Mouse (Mus musculus) midbrain, embryonic 12.5 days (tissue): ENCODE measurements around the gene Neurl1b. TPM values are rescaled to one million over a fixed set of nuclear protein-coding genes. Genes with fewer than 3 reads are reported as not detected.

ENCODE experiments used
- ATAC-seq: fragments of 200-750 bp; cut with Nextera tagmentation; 2 replicates; pipeline ENCODE4 v1.8.0; 2017; ENCODE audit warnings: low read depth, moderate TSS enrichment, moderate library complexity; ENCODE audit not compliant: low FRiP score
- H3K27ac ChIP-seq: fragments of 300-500 bp; sonication (generic); replicated peaks from 2 replicates; pipeline ENCODE4 v1.5.1; 2016; ENCODE audit warnings: mild to moderate bottlenecking
- H3K27me3 ChIP-seq: fragments of 300-500 bp; sonication (generic); 2 replicates; pipeline ENCODE4 v1.6.1; 2016; ENCODE audit warnings: mild to moderate bottlenecking
- H3K36me3 ChIP-seq: fragments of 300-500 bp; sonication (generic); 2 replicates; pipeline ENCODE4 v1.6.1; 2016
- H3K4me1 ChIP-seq: fragments of 300-500 bp; sonication (generic); 2 replicates; pipeline ENCODE4 v1.6.1; 2016
- H3K4me2 ChIP-seq: fragments of 300-500 bp; sonication (generic); replicated peaks from 2 replicates; pipeline ENCODE4 v1.6.1; 2016; ENCODE audit warnings: mild to moderate bottlenecking, moderate library complexity
- H3K4me3 ChIP-seq: fragments of 300-500 bp; sonication (generic); 2 replicates; pipeline ENCODE4 v1.5.1; 2016; ENCODE audit warnings: mild to moderate bottlenecking
- H3K9ac ChIP-seq: fragments of 300-500 bp; sonication (generic); replicated peaks from 2 replicates; pipeline ENCODE4 v1.6.1; 2016; ENCODE audit warnings: mild to moderate bottlenecking, moderate library complexity
- H3K9me3 ChIP-seq: fragments of 300-500 bp; sonication (generic); 2 replicates; pipeline ENCODE4 v1.6.1; 2016; ENCODE audit warnings: mild to moderate bottlenecking
- WGBS: fragments of 180-500 bp; shearing (Covaris S2); methylation state at CpG from one replicate; pipeline ENCODE4 v1.1.7; 2016; 5-methylcytosine and 5-hydroxymethylcytosine counted together
- polyA plus RNA-seq: library from polyadenylated mRNA; unstranded; fragments of >200 nt; fragmentation: Nextera tagmentation; extraction: Ambion mirVana; gene quantifications from 2 replicates; pipeline ENCODE4 v1.2.1, GENCODE M21; 2016

Gene Neurl1b
- polyA plus RNA-seq, 1 experiment from 2014 or later: 0.43 TPM

GRCm38 (mm10) chr17:26487917-26488316, 73.3 kb downstream of the Neurl1b start:
- peaks cover 5% of the 10 kb centered on the region; the same call in 1 of the 2 replicates for H3K9me3 ChIP-seq
- no peak overlapping the region for H3K9ac ChIP-seq
- no peaks in the 10 kb centered on the region for H3K4me1 ChIP-seq
- no peak for ATAC-seq
- no peaks in the 10 kb centered on the region for H3K36me3 ChIP-seq
- no peaks in the 10 kb centered on the region for H3K27me3 ChIP-seq
- no peak overlapping the region for H3K4me2 ChIP-seq
- no peak overlapping the region for H3K4me3 ChIP-seq
- no peak overlapping the region for H3K27ac ChIP-seq
- 87% methylated on average over 4 of the region's 4 CpGs for WGBS

GRCm38 (mm10) chr17:26488711-26489403, 74.2 kb downstream of the Neurl1b start:
- 91% methylated on average over 8 of the region's 8 CpGs for WGBS
- ATAC-seq: no peak
- no peaks in the 10 kb centered on the region for H3K4me1 ChIP-seq
- H3K4me3 ChIP-seq: no peak overlapping the region
- H3K4me2 ChIP-seq: no peak overlapping the region
- peaks cover 12% of the 10 kb centered on the region; the same call in 1 of the 2 replicates for H3K9me3 ChIP-seq
- no peak overlapping the region for H3K27ac ChIP-seq
- H3K9ac ChIP-seq: no peak overlapping the region
- H3K27me3 ChIP-seq: no peaks in the 10 kb centered on the region
- H3K36me3 ChIP-seq: no peaks in the 10 kb centered on the region

GRCm38 (mm10) chr17:26490072-26490471, 75.4 kb downstream of the Neurl1b start:
- WGBS: 89% methylated on average over 10 of the region's 10 CpGs
- Histone ChIP-seq H3K9me3 (peaks cover 18% of the 10 kb centered on the region), H3K36me3 (no peaks in the 10 kb centered on the region), H3K27me3 (no peaks in the 10 kb centered on the region), H3K4me2 (no peak overlapping the region), H3K27ac (no peak overlapping the region), H3K4me3 (no peak overlapping the region), H3K9ac (no peak overlapping the region), H3K4me1 (no peaks in the 10 kb centered on the region)
- ATAC-seq: no peak

- Histone ChIP-seq H3K4me2 (no peak overlapping the region), H3K36me3 (no peaks in the 10 kb centered on the region), H3K27me3 (no peaks in the 10 kb centered on the region), H3K4me3 (no peak overlapping the region), H3K27ac (no peak overlapping the region), H3K9ac (no peak overlapping the region), H3K4me1 (no peaks in the 10 kb centered on the region), H3K9me3 (peaks cover 18% of the 10 kb centered on the region)
- ATAC-seq: no peak
- WGBS: 77% methylated on average over 2 of the region's 2 CpGs
Measured at GRCm38 (mm10) chr17:26490910-26491309, 76.3 kb downstream of the Neurl1b start.

GRCm38 (mm10) chr17:26492246-26492645, 77.6 kb downstream of the Neurl1b start:
- H3K4me1 ChIP-seq: no peaks in the 10 kb centered on the region
- no peaks in the 10 kb centered on the region for H3K36me3 ChIP-seq
- H3K27ac ChIP-seq: no peak overlapping the region
- ATAC-seq: no peak
- H3K4me2 ChIP-seq: no peak overlapping the region
- no peak overlapping the region for H3K4me3 ChIP-seq
- WGBS: 97% methylated on average over 3 of the region's 3 CpGs
- no peaks in the 10 kb centered on the region; the same call in 1 of the 2 replicates for H3K27me3 ChIP-seq
- H3K9ac ChIP-seq: no peak overlapping the region
- H3K9me3 ChIP-seq: peaks cover 18% of the 10 kb centered on the region

GRCm38 (mm10) chr17:26494642-26495468, 80.2 kb downstream of the Neurl1b start:
- Histone ChIP-seq H3K36me3 (no peaks in the 10 kb centered on the region), H3K4me2 (no peak overlapping the region), H3K27me3 (no peaks in the 10 kb centered on the region; the same call in 1 of the 2 replicates), H3K4me1 (no peaks in the 10 kb centered on the region), H3K9me3 (peaks cover 18% of the 10 kb centered on the region), H3K27ac (no peak overlapping the region), H3K4me3 (no peak overlapping the region), H3K9ac (no peak overlapping the region)
- 89% methylated on average over 4 of the region's 4 CpGs for WGBS
- no peak for ATAC-seq

Other genes with a start within 250 kb of the Neurl1b start
- 0.13 and 0.27 TPM in 2 replicates for gene Pdia2, start 215.7 kb upstream of the Neurl1b start, polyA plus RNA-seq
- 0.34 and 1.5 TPM in 2 replicates for gene Rgs11, start 211.9 kb upstream of the Neurl1b start, polyA plus RNA-seq
- 5.8 and 7.3 TPM in 2 replicates for gene Arhgdig, start 207.0 kb upstream of the Neurl1b start, polyA plus RNA-seq
- 25.5 and 29.5 TPM in 2 replicates for gene Fam234a, start 170.6 kb upstream of the Neurl1b start, polyA plus RNA-seq
- 140 and 145 TPM in 2 replicates for gene Luc7l, start 161.9 kb upstream of the Neurl1b start, polyA plus RNA-seq
- gene Ergic1, start 146.7 kb downstream of the Neurl1b start, polyA plus RNA-seq: 89.6 and 92.4 TPM in 2 replicates
- gene Dusp1, start 147.3 kb downstream of the Neurl1b start, polyA plus RNA-seq: 35.4 and 37.5 TPM in 2 replicates
- gene Atp6v0e, start 248.4 kb downstream of the Neurl1b start, polyA plus RNA-seq: 88.3 and 92.2 TPM in 2 replicates